Mouse (Mus musculus): ENCODE data around the gene Creld2. TPM values are rescaled to one million over a fixed set of nuclear protein-coding genes. Genes with fewer than 3 reads are reported as not detected.
A peak's percentile ranks its signal among the peaks of the same experiment; 100 is the strongest.
"Not testable (repeated sequence)": the region's sequence is repeated elsewhere in the genome, so short reads cannot be mapped to it uniquely, and the experiment has no call there.

The Creld2 gene
- 10 to 100 TPM; 22.1 to 26.3 TPM for total RNA-seq (2021)
- long read RNA-seq, experiment 1, transcript Creld2-201 (10 exons, 1,366 nt), result major isoform, 16 of 25 reads
- long read RNA-seq, experiment 1, partial matches to known transcripts, result 6 of 25 reads
- long read RNA-seq, experiment 1, other reads (novel, unspliced or antisense), result 3 of 25 reads
- long read RNA-seq, experiment 2, transcript Creld2-201 (10 exons, 1,366 nt), result major isoform, 20 of 35 reads
- long read RNA-seq, experiment 2, partial matches to known transcripts, result 5 of 35 reads
- long read RNA-seq, experiment 2, other reads (novel, unspliced or antisense), result 10 of 35 reads

DNA sequence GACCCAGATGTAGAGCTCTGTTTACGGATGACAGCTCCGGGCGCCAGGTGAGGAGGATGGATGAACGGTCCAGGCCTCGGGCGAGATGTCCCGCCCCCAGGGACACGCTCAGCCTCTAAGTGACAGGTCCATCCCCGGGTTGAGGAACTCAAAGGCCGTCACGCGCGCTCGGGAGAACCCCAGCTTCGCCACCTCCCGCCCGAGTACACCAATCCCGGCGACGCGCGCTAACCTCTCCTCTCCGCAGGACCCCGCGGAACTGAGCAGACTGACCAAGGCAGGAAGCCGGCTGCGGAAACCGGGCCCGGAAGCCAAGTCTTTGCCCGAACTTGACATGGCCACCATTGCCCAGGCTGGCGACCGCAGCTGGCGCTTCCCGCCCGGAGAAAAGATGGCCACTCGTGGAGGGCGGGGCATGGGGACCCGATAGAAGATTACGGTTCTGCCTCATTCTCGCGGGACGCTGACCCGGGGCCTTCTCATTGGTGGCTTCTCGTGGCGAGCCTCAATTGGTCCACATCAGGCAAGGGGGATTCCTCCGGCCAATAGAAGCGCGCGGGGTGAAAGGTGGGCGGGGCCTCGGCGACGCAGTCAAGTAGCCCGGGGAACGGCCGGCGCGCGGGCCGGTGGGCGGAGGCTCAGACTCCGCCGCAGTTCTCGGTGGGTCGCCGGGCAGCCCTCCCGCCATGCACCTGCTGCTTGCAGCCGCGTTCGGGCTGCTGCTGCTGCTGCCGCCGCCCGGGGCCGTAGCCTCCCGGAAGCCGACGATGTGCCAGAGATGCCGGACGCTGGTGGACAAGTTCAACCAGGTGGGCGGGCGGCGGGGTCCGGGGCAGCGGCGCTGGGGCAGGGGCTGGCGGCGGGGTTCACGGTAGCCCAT lies at the start of gene Creld2, which contains the start of gene Alg12:
Gene Creld2, plus strand, starts transcription at position 621 of the 880 bp plus-strand sequence.
Gene Alg12, minus strand, starts transcription at position 293 of the 880 bp plus-strand sequence.
- DNase-seq (ENCODE audit: extremely low spot score in 1 of 2, low spot score in 2 of 2), result peak; percentile 98 to 100
- Histone ChIP-seq H3K4me3 (peak within 1 kb of the TSS; percentile 97), H3K27ac (peak within 1 kb of the TSS; percentile 91)
- intact Hi-C loops (cut with DNase I), result loop anchor here (5.0 kb wide), 1 partner anchor 67 kb away; the partner anchor contains the start of gene Zbed4
- TF ChIP-seq CTCF (IDR thresholded peaks at IDR 0.05), result no peak

DNA sequence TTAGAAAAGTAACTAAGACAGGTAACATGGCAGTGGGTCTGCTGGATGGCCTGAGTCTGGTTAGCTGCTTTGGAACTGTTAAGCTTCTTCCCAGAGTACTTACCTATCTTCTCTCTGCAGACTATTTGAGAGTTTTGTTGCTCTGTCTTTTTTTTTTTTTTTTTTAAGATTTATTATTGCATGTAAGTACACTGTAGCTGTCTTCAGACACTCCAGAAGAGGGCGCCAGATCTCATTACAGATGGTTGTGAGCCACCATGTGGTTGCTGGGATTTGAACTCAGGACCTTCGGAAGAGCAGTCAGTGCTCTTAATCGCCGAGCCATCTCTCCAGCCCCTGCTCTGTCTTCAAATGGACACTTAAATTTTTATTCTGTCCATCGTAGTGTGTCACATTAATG lies 44.8 kb upstream of the Creld2 start:
- DNase-seq (ENCODE audit: extremely low spot score in 1 of 2, low spot score in 2 of 2); intact Hi-C loops (cut with DNase I); H3K27ac ChIP-seq; H3K4me3 ChIP-seq: not testable (repeated sequence)
- TF ChIP-seq CTCF (IDR thresholded peaks at IDR 0.05), result peak; percentile 24; the same call in 1 of the 2 replicates

DNA sequence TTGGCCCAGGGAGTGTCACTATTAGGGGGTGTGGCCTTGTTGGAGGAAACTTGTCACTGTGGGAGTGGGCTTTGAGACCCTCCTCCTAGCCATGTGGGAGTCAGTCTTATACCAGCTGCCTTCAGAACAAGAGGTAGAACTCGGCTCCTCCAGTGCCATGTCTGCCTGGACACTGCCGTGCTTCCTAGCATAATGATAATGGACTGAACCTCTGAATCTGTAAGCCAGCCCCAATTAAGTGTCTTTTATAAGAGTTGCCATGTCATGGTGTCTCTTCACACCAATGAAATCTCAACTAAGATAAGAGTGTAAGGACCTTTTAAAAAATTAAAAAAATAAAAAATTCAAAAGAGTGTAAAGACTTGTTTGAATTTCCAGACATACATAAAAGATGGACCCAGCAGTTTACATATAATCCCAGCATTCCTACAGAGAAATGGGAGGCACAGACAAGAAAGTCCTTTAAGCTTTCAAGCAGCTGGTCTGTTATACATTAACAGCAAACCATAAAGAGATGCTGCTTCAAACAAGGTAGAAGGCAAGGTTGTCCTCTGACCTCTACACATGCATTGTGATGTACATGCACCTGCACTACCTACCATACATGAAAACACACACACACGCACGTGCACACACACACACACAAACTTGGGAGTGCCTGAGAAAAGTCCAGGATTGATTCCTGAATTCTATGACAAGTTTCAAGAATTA lies 27.2 kb upstream of the Creld2 start:
- no peak for TF ChIP-seq CTCF (IDR thresholded peaks at IDR 0.05)
- Histone ChIP-seq H3K4me3 (no peak overlapping the region), H3K27ac (no peak overlapping the region)
- no peak for DNase-seq (ENCODE audit: extremely low spot score in 1 of 2, low spot score in 2 of 2)
- intact Hi-C loops (cut with DNase I), result no loop called here

GRCm38 (mm10) chr15:88794729-88795128 lies 24.7 kb upstream of the Creld2 start:
- DNase-seq (ENCODE audit: extremely low spot score in 1 of 2, low spot score in 2 of 2); H3K27ac ChIP-seq; H3K4me3 ChIP-seq; intact Hi-C loops (cut with DNase I): not testable (repeated sequence)

DNA sequence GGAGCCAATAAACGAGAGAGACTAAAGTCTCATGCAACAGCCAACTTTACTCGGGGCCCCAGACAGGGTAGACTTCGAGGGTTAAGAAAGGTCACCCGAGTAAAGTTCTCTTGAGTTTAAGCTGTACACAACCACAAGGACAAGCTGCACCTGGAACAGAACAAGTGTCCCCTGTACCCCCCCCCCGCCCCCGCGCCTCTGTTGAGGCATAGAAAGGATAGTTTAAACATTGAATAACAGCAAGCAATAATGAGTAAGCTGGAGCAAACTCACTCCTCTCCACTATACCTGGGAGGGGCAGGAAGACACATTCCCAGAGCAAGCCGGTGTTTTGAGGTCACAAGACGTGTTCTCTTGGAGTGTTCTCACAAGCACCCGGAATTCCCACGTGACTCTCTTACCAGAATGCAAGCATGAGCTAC lies 19.5 kb upstream of the Creld2 start:
- TF ChIP-seq CTCF (IDR thresholded peaks at IDR 0.05), result no peak
- intact Hi-C loops (cut with DNase I), result no loop called here
- DNase-seq (ENCODE audit: extremely low spot score in 1 of 2, low spot score in 2 of 2), result no peak
- Histone ChIP-seq H3K4me3 (no peak overlapping the region), H3K27ac (no peak overlapping the region)

- DNase-seq (ENCODE audit: extremely low spot score in 1 of 2, low spot score in 2 of 2), result no peak
- H3K27ac ChIP-seq, result no peak overlapping the region
- no peak for TF ChIP-seq CTCF (IDR thresholded peaks at IDR 0.05)
- intact Hi-C loops (cut with DNase I), result no loop called here
- H3K4me3 ChIP-seq, result no peak overlapping the region
Measured at GRCm38 (mm10) chr15:88800921-88801354, 18.5 kb upstream of the Creld2 start.

GRCm38 (mm10) chr15:88801903-88802302 lies 17.5 kb upstream of the Creld2 start:
- H3K4me3 ChIP-seq, result no peak overlapping the region
- no peak overlapping the region for H3K27ac ChIP-seq
- no peak for TF ChIP-seq CTCF (IDR thresholded peaks at IDR 0.05)
- intact Hi-C loops (cut with DNase I), result no loop called here
- DNase-seq (ENCODE audit: extremely low spot score in 1 of 2, low spot score in 2 of 2), result no peak

DNA sequence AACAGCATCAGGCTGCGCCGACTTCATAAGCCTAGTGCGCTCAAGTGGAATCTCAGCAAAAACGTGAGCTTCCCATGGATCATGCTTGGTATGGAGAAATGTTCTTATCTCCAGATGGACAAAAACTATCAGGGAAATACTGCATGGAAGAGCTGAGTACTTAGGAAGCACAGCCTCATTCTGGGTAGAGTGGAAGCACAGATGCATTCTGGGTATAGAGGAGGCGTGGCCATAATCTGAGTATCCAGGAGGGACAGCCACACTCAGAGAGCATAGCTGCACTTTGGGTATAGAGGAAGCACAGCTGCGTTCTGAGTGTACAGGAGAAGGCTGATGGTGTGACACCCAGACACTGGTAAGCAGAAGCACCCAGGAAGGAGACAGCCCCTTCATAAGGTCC lies 17.1 kb upstream of the Creld2 start:
- no peak for TF ChIP-seq CTCF (IDR thresholded peaks at IDR 0.05)
- Histone ChIP-seq H3K4me3 (no peak overlapping the region), H3K27ac (no peak overlapping the region)
- no peak for DNase-seq (ENCODE audit: extremely low spot score in 1 of 2, low spot score in 2 of 2)
- intact Hi-C loops (cut with DNase I), result no loop called here

DNA sequence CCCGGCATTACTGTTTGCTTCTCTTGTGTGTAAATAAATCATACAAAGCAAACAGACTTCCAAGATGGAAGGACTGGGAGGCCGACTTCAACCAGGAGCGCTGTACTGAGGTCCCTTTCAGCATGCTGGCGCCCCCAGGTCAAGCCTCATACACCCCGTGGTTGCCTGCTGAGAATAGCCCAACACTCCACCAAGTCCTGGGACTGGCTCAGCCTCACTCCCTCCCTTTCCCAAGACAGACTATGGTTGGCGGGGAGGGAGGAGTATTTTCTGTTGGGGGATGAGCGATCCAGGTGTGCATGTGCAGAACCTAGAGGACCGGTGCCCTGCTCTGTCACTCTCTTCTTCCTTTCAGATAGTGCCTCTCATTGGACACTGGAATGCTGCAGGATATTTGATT lies 11.3 kb upstream of the Creld2 start:
- Histone ChIP-seq H3K4me3 (no peak overlapping the region), H3K27ac (no peak overlapping the region)
- TF ChIP-seq CTCF (IDR thresholded peaks at IDR 0.05), result no peak
- intact Hi-C loops (cut with DNase I), result no loop called here
- DNase-seq (ENCODE audit: extremely low spot score in 1 of 2, low spot score in 2 of 2), result no peak

DNA sequence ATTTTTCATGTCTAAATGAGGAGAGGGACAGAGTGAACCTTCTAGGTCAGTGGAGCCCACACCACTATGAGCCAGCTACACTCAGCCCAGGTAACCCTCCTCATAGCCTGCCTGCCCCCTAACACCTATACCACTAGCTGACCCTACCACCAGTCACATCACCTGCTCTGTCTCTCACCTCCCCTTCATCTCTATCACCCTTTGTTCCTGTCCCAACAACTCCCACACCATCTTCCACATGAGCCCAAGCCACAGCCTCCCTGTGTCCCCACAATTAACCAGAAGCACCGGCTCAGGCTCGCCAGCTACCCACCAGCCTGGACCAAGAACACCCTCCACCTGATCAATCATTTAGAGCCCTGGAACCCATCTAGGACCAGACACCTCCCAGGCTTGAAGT lies 9.1 kb upstream of the Creld2 start:
- no peak for DNase-seq (ENCODE audit: extremely low spot score in 1 of 2, low spot score in 2 of 2)
- Histone ChIP-seq H3K27ac (no peak overlapping the region), H3K4me3 (no peak overlapping the region)
- intact Hi-C loops (cut with DNase I), result no loop called here
- TF ChIP-seq CTCF (IDR thresholded peaks at IDR 0.05), result no peak

DNA sequence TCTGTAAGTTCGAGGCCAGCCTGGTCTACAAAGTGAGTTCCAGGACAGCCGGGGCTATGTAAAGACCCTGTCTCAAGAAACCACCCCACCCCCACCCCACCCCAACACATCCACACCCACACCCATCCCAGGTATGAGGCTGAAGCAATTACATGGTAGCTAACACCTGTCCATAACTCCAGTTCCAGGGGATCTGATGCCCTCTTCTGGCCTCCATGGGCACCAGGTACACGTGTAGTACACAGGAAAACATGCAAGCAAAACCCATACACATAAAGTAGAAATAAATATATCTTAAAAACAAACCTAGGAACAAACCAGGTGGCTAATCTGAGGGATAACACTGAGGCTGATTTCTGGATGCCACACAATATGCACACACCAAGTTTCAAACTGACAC lies 6.2 kb upstream of the Creld2 start:
- DNase-seq (ENCODE audit: extremely low spot score in 1 of 2, low spot score in 2 of 2), result no peak
- H3K27ac ChIP-seq, result no peak overlapping the region
- intact Hi-C loops (cut with DNase I), result no loop called here
- H3K4me3 ChIP-seq, result no peak overlapping the region
- TF ChIP-seq CTCF (IDR thresholded peaks at IDR 0.05), result no peak

- DNase-seq (ENCODE audit: extremely low spot score in 1 of 2, low spot score in 2 of 2); H3K4me3 ChIP-seq; H3K27ac ChIP-seq; intact Hi-C loops (cut with DNase I): not testable (repeated sequence)
Measured at GRCm38 (mm10) chr15:88813873-88814272, 5.6 kb upstream of the Creld2 start.
